Mouse (Mus musculus): ENCODE data around the gene Fzd5. TPM values are rescaled to one million over a fixed set of nuclear protein-coding genes. Genes with fewer than 3 reads are reported as not detected.

Fzd5 gene
- polyA plus RNA-seq, 1 experiment, result 133 TPM

GRCm38 (mm10) chr1:64716589-64717304 lies 20.8 kb downstream of the Fzd5 start:
- Histone ChIP-seq H3K27ac (ENCODE audit: insufficient read depth, low read depth, low read length) (no peak overlapping the region), H3K4me3 (ENCODE audit: low read depth, low read length) (no peak overlapping the region), H3K27me3 (ENCODE audit: control insufficient read depth, insufficient read depth, low read length) (no peaks in the 10 kb centered on the region), H3K36me3 (ENCODE audit: control insufficient read depth, insufficient read depth, low read length) (peaks cover 36% of the 10 kb centered on the region), H3K4me1 (ENCODE audit: control insufficient read depth, insufficient read depth, insufficient read length, low read length) (peaks cover 4% of the 10 kb centered on the region; the same call in 1 of the 2 replicates)
- WGBS, result 83% methylated on average over 7 of the region's 7 CpGs
- TF ChIP-seq POLR2A (IDR thresholded peaks at IDR 0.05; ENCODE audit: low read depth, low read length) (no peak), CTCF (IDR thresholded peaks at IDR 0.05; ENCODE audit: extremely low read depth, insufficient read length, insufficient replicate concordance, low read depth, low read length) (no peak)

GRCm38 (mm10) chr1:64715458-64715857 lies 22.1 kb downstream of the Fzd5 start:
- WGBS, result 62% methylated on average over 2 of the region's 2 CpGs
- Histone ChIP-seq H3K4me3 (ENCODE audit: low read depth, low read length) (no peak overlapping the region), H3K27me3 (ENCODE audit: control insufficient read depth, insufficient read depth, low read length) (no peaks in the 10 kb centered on the region), H3K4me1 (ENCODE audit: control insufficient read depth, insufficient read depth, insufficient read length, low read length) (peaks cover 4% of the 10 kb centered on the region; the same call in 1 of the 2 replicates), H3K36me3 (ENCODE audit: control insufficient read depth, insufficient read depth, low read length) (peaks cover 31% of the 10 kb centered on the region), H3K27ac (ENCODE audit: insufficient read depth, low read depth, low read length) (no peak overlapping the region)
- no peak for TF ChIP-seq CTCF (IDR thresholded peaks at IDR 0.05; ENCODE audit: extremely low read depth, insufficient read length, insufficient replicate concordance, low read depth, low read length)
- no peak for TF ChIP-seq POLR2A (IDR thresholded peaks at IDR 0.05; ENCODE audit: low read depth, low read length)

GRCm38 (mm10) chr1:64712006-64712760 lies 25.4 kb downstream of the Fzd5 start:
- WGBS, result 88% methylated on average over 14 of the region's 14 CpGs

GRCm38 (mm10) chr1:64709891-64710290 lies 27.7 kb downstream of the Fzd5 start:
- no peaks in the 10 kb centered on the region for H3K4me1 ChIP-seq (ENCODE audit: control insufficient read depth, insufficient read depth, insufficient read length, low read length)
- no peaks in the 10 kb centered on the region for H3K27me3 ChIP-seq (ENCODE audit: control insufficient read depth, insufficient read depth, low read length)
- H3K27ac ChIP-seq (ENCODE audit: insufficient read depth, low read depth, low read length), result no peak overlapping the region
- no peak for TF ChIP-seq CTCF (IDR thresholded peaks at IDR 0.05; ENCODE audit: extremely low read depth, insufficient read length, insufficient replicate concordance, low read depth, low read length)
- no peak for TF ChIP-seq POLR2A (IDR thresholded peaks at IDR 0.05; ENCODE audit: low read depth, low read length)
- peaks cover 21% of the 10 kb centered on the region for H3K36me3 ChIP-seq (ENCODE audit: control insufficient read depth, insufficient read depth, low read length)
- WGBS, result 9% methylated on average over 2 of the region's 2 CpGs
- H3K4me3 ChIP-seq (ENCODE audit: low read depth, low read length), result no peak overlapping the region

More at GRCm38 (mm10) chr1:64712006-64712760, 25.4 kb downstream of the Fzd5 start:
- H3K27ac ChIP-seq (ENCODE audit: insufficient read depth, low read depth, low read length), result no peak overlapping the region
- H3K27me3 ChIP-seq (ENCODE audit: control insufficient read depth, insufficient read depth, low read length), result no peaks in the 10 kb centered on the region
- H3K4me1 ChIP-seq (ENCODE audit: control insufficient read depth, insufficient read depth, insufficient read length, low read length), result peaks cover 4% of the 10 kb centered on the region; the same call in 1 of the 2 replicates
- no peak overlapping the region for H3K4me3 ChIP-seq (ENCODE audit: low read depth, low read length)
- TF ChIP-seq CTCF (IDR thresholded peaks at IDR 0.05; ENCODE audit: extremely low read depth, insufficient read length, insufficient replicate concordance, low read depth, low read length) (no peak), POLR2A (IDR thresholded peaks at IDR 0.05; ENCODE audit: low read depth, low read length) (no peak)
- H3K36me3 ChIP-seq (ENCODE audit: control insufficient read depth, insufficient read depth, low read length), result peaks cover 26% of the 10 kb centered on the region

- no peaks in the 10 kb centered on the region for H3K4me1 ChIP-seq (ENCODE audit: control insufficient read depth, insufficient read depth, insufficient read length, low read length)
- no peak overlapping the region for H3K4me3 ChIP-seq (ENCODE audit: low read depth, low read length)
- peaks cover 16% of the 10 kb centered on the region for H3K36me3 ChIP-seq (ENCODE audit: control insufficient read depth, insufficient read depth, low read length)
- H3K27ac ChIP-seq (ENCODE audit: insufficient read depth, low read depth, low read length), result no peak overlapping the region
- no peaks in the 10 kb centered on the region for H3K27me3 ChIP-seq (ENCODE audit: control insufficient read depth, insufficient read depth, low read length)
- WGBS, result 88% methylated on average over 2 of the region's 2 CpGs
- TF ChIP-seq POLR2A (IDR thresholded peaks at IDR 0.05; ENCODE audit: low read depth, low read length), result no peak
- TF ChIP-seq CTCF (IDR thresholded peaks at IDR 0.05; ENCODE audit: extremely low read depth, insufficient read length, insufficient replicate concordance, low read depth, low read length), result no peak
Observed at GRCm38 (mm10) chr1:64706610-64707009, 30.9 kb downstream of the Fzd5 start.

GRCm38 (mm10) chr1:64705230-64705629 lies 32.3 kb downstream of the Fzd5 start:
- no peak overlapping the region for H3K4me3 ChIP-seq (ENCODE audit: low read depth, low read length)
- H3K4me1 ChIP-seq (ENCODE audit: control insufficient read depth, insufficient read depth, insufficient read length, low read length), result no peaks in the 10 kb centered on the region
- peaks cover 20% of the 10 kb centered on the region for H3K36me3 ChIP-seq (ENCODE audit: control insufficient read depth, insufficient read depth, low read length)
- no peaks in the 10 kb centered on the region for H3K27me3 ChIP-seq (ENCODE audit: control insufficient read depth, insufficient read depth, low read length)
- no peak overlapping the region for H3K27ac ChIP-seq (ENCODE audit: insufficient read depth, low read depth, low read length)
- WGBS, result 36% methylated on average over 6 of the region's 6 CpGs
- TF ChIP-seq POLR2A (IDR thresholded peaks at IDR 0.05; ENCODE audit: low read depth, low read length) (no peak), CTCF (IDR thresholded peaks at IDR 0.05; ENCODE audit: extremely low read depth, insufficient read length, insufficient replicate concordance, low read depth, low read length) (no peak)

- Histone ChIP-seq H3K4me1 (ENCODE audit: control insufficient read depth, insufficient read depth, insufficient read length, low read length) (no peaks in the 10 kb centered on the region), H3K4me3 (ENCODE audit: low read depth, low read length) (no peak overlapping the region), H3K27ac (ENCODE audit: insufficient read depth, low read depth, low read length) (no peak overlapping the region), H3K27me3 (ENCODE audit: control insufficient read depth, insufficient read depth, low read length) (no peaks in the 10 kb centered on the region), H3K36me3 (ENCODE audit: control insufficient read depth, insufficient read depth, low read length) (peaks cover 13% of the 10 kb centered on the region)
- TF ChIP-seq POLR2A (IDR thresholded peaks at IDR 0.05; ENCODE audit: low read depth, low read length) (no peak), CTCF (IDR thresholded peaks at IDR 0.05; ENCODE audit: extremely low read depth, insufficient read length, insufficient replicate concordance, low read depth, low read length) (no peak)
- 76% methylated on average over 3 of the region's 3 CpGs for WGBS
Observed at GRCm38 (mm10) chr1:64701780-64702179, 35.8 kb downstream of the Fzd5 start.

All from small intestine, adult 2 months (tissue).